Mouse (Mus musculus): ENCODE measurements around the gene Ndufaf2.

- no peak for TF ChIP-seq CTCF (IDR thresholded peaks at IDR 0.05)
- no peak for TF ChIP-seq EP300 (IDR thresholded peaks at IDR 0.05)
These were observed 89.3 kb downstream of the Ndufaf2 start for GRCm38 (mm10) chr13:108069151-108069550.

All from lung, postnatal 0 days (tissue).